9 mouse cellular contexts compared by ENCODE assay signal in genomic region chr15:65592718-65593477, GRCm38 (mm10).
DNase-seq lines count a peak whose midpoint lies in the region; TF ChIP-seq lines count a peak whose summit lies in the region.
"Had no signal": no experiment of that assay in that cellular context is flagged by ENCODE, and none has a peak within 500 bp of the region (broad histone marks: within the 10 kb centered on the region; RNA-seq: fewer than 3 reads in every experiment).

No protein-coding gene starts in this region.

- TF ChIP-seq POLR2A in heart, adult 2 months (IDR thresholded peaks at IDR 0.05; ENCODE audit: insufficient read depth, low read depth, low read length), result no peak
- TF ChIP-seq POLR2A in cortical plate, adult 2 months (IDR thresholded peaks at IDR 0.05; ENCODE audit: extremely low read depth, insufficient read depth, low read length), result no peak

- TF ChIP-seq EP300 in heart, adult 2 months (IDR thresholded peaks at IDR 0.05; ENCODE audit: insufficient read depth, low read depth, low read length), result no peak

- no peak overlapping the region for H3K9ac ChIP-seq in heart, adult 2 months (ENCODE audit: low read depth, low read length)
- H3K9ac ChIP-seq: embryonic facial prominence, embryonic 12.5 days had no signal

- H3K27me3 ChIP-seq in heart, adult 2 months (ENCODE audit: control insufficient read depth, insufficient read depth, low read length), result no peaks in the 10 kb centered on the region
- H3K27me3 ChIP-seq: embryonic facial prominence, embryonic 12.5 days had no signal

- no peak overlapping the region for H3K27ac ChIP-seq in heart, adult 2 months
- H3K27ac ChIP-seq in cortical plate, adult 2 months (ENCODE audit: insufficient read depth, low read length), result no peak overlapping the region
- H3K27ac ChIP-seq: embryonic facial prominence, embryonic 12.5 days had no signal

- no peaks in the 10 kb centered on the region for H3K79me2 ChIP-seq in heart, adult 2 months (replicated peaks; ENCODE audit: control insufficient read depth, insufficient read depth, low read length)

- intact Hi-C loops in heart, adult 2 months (cut with DNase I), result no loop called here
- intact Hi-C loops in heart, postnatal 25 days (cut with DNase I), result no loop called here

- peak in 1 of 2 experiments; percentile 3 for DNase-seq in heart, adult 2 months
- DNase-seq in heart, postnatal 25 days (ENCODE audit: low spot score), result no peak
- peak; percentile 76 to 85 for DNase-seq in layer of hippocampus, adult 8-10 months (ENCODE audit: low spot score in 2 of 2)
- peak; percentile 9 for DNase-seq in retina, postnatal 7 days (ENCODE audit: low read depth, low spot score)
- no peak for DNase-seq in heart, adult 11 months
- DNase-seq in spleen, adult 18-20 months, result no peak
- no peak for DNase-seq in adrenal gland, postnatal 36 days

- H3K4me1 ChIP-seq in heart, adult 2 months (ENCODE audit: control insufficient read depth, insufficient read depth, low read length), result no peaks in the 10 kb centered on the region
- H3K4me1 ChIP-seq in cortical plate, adult 2 months (ENCODE audit: control insufficient read depth, insufficient read depth, low read length), result peaks cover 2% of the 10 kb centered on the region; the same call in 1 of the 2 replicates
- H3K4me1 ChIP-seq: embryonic facial prominence, embryonic 12.5 days had no signal

- 54% methylated on average over 2 of the region's 2 CpGs for WGBS in heart, adult 2 months

- TF ChIP-seq CTCF in heart, adult 2 months (IDR thresholded peaks at IDR 0.05), result peak; percentile 18; the same call in 1 of the 2 replicates
- peak; percentile 50 for TF ChIP-seq CTCF in cortical plate, adult 2 months (IDR thresholded peaks at IDR 0.05; ENCODE audit: extremely low read depth, insufficient read depth, low read length)

- H3K36me3 ChIP-seq in heart, adult 2 months (ENCODE audit: control insufficient read depth, insufficient read depth, low read length), result no peaks in the 10 kb centered on the region
- H3K36me3 ChIP-seq: embryonic facial prominence, embryonic 12.5 days had no signal

- H3K4me3 ChIP-seq in heart, adult 2 months, result no peak overlapping the region
- no peak overlapping the region for H3K4me3 ChIP-seq in cortical plate, adult 2 months (ENCODE audit: insufficient read depth, low read length)
- H3K4me3 ChIP-seq: embryonic facial prominence, embryonic 12.5 days had no signal

Comparison
In these comparisons a context has a peak if more than half of its experiments do, and no peak if none do; other contexts are left out.
1. DNase-seq: peak in layer of hippocampus, adult 8-10 months (2 of 2) and retina, postnatal 7 days (single experiment); none in heart, postnatal 25 days (single experiment), heart, adult 11 months (single experiment), spleen, adult 18-20 months (0 of 2) and adrenal gland, postnatal 36 days (0 of 2).